Mouse (Mus musculus) right cerebral cortex, adult 2 months (tissue): ENCODE results near the gene Letmd1.
"Not testable (repeated sequence)": the region's sequence is repeated elsewhere in the genome, so short reads cannot be mapped to it uniquely, and the experiment has no call there.

Source experiments
- DNase-seq, 2 experiments: peaks; one replicate each; pipeline ENCODE4 v3.0.0; 2021 to 2022; ENCODE audit warnings: low spot score in 2 of 2

The Letmd1 gene

GRCm38 (mm10) chr15:100499506-100499905 is 30.7 kb downstream of the Letmd1 start:
- not testable (repeated sequence) for DNase-seq

GRCm38 (mm10) chr15:100508454-100509167 is 39.8 kb downstream of the Letmd1 start:
- no peak for DNase-seq

GRCm38 (mm10) chr15:100510072-100510471 is 41.2 kb downstream of the Letmd1 start:
- no peak for DNase-seq

- no peak for DNase-seq
These were observed 44.6 kb downstream of the Letmd1 start for GRCm38 (mm10) chr15:100513387-100513786.

- no peak for DNase-seq
These were observed 46.3 kb downstream of the Letmd1 start for GRCm38 (mm10) chr15:100515121-100515520.

- DNase-seq, result no peak
These were observed 51.5 kb downstream of the Letmd1 start for GRCm38 (mm10) chr15:100520306-100520705.

- DNase-seq, result no peak
These were observed 56.6 kb downstream of the Letmd1 start for GRCm38 (mm10) chr15:100525405-100525804.

GRCm38 (mm10) chr15:100527900-100528299 is 59.1 kb downstream of the Letmd1 start:
- no peak for DNase-seq
